Mouse (Mus musculus): ENCODE measurements at regions not wholly inside any gene's neighbourhood (a gene's known extent, or its start where the extent isn't known, plus 50 kb on each side); places are given as distances from the start of the nearest gene placed in this dataset.

GRCm38 (mm10) chr4:131401255-131401654 lies 436.8 kb downstream of the Ptpru start:
- Histone ChIP-seq H3K36me3 (ENCODE audit: control insufficient read depth, insufficient read depth, low read length, poor library complexity, severe bottlenecking) (no peaks in the 10 kb centered on the region), H3K9me3 (replicated peaks; ENCODE audit: control insufficient read depth, insufficient read depth, low read length, poor library complexity, severe bottlenecking) (no peaks in the 10 kb centered on the region), H3K4me3 (ENCODE audit: low read depth, low read length) (no peak overlapping the region), H3K27me3 (ENCODE audit: control insufficient read depth, insufficient read depth, low read length, poor library complexity, severe bottlenecking) (no peaks in the 10 kb centered on the region), H3K4me1 (ENCODE audit: control insufficient read depth, insufficient read depth, low read length) (no peaks in the 10 kb centered on the region), H3K27ac (ENCODE audit: insufficient read depth, low read length) (no peak overlapping the region), H3K9ac (ENCODE audit: low read depth, poor library complexity, severe bottlenecking) (no peak overlapping the region)
- TF ChIP-seq CTCF (IDR thresholded peaks at IDR 0.05; ENCODE audit: low read depth, low read length) (no peak), POLR2A (IDR thresholded peaks at IDR 0.05; ENCODE audit: insufficient read depth, low read length) (no peak)

GRCm38 (mm10) chr4:131405376-131406017 lies 432.6 kb downstream of the Ptpru start:
- H3K9ac ChIP-seq (ENCODE audit: low read depth, poor library complexity, severe bottlenecking), result no peak overlapping the region
- no peaks in the 10 kb centered on the region for H3K4me1 ChIP-seq (ENCODE audit: control insufficient read depth, insufficient read depth, low read length)
- H3K36me3 ChIP-seq (ENCODE audit: control insufficient read depth, insufficient read depth, low read length, poor library complexity, severe bottlenecking), result no peaks in the 10 kb centered on the region
- H3K4me3 ChIP-seq (ENCODE audit: low read depth, low read length), result no peak overlapping the region
- TF ChIP-seq POLR2A (IDR thresholded peaks at IDR 0.05; ENCODE audit: insufficient read depth, low read length), result no peak
- no peak for TF ChIP-seq EP300 (IDR thresholded peaks at IDR 0.05; ENCODE audit: insufficient read depth, low read depth, low read length)
- TF ChIP-seq CTCF (IDR thresholded peaks at IDR 0.05; ENCODE audit: low read depth, low read length), result no peak
- H3K9me3 ChIP-seq (replicated peaks; ENCODE audit: control insufficient read depth, insufficient read depth, low read length, poor library complexity, severe bottlenecking), result no peaks in the 10 kb centered on the region
- no peaks in the 10 kb centered on the region for H3K27me3 ChIP-seq (ENCODE audit: control insufficient read depth, insufficient read depth, low read length, poor library complexity, severe bottlenecking)
- H3K27ac ChIP-seq (ENCODE audit: insufficient read depth, low read length), result no peak overlapping the region

- no peak overlapping the region for H3K9ac ChIP-seq (ENCODE audit: low read depth, poor library complexity, severe bottlenecking)
- no peak overlapping the region for H3K4me3 ChIP-seq (ENCODE audit: low read depth, low read length)
- no peaks in the 10 kb centered on the region for H3K9me3 ChIP-seq (replicated peaks; ENCODE audit: control insufficient read depth, insufficient read depth, low read length, poor library complexity, severe bottlenecking)
- TF ChIP-seq POLR2A (IDR thresholded peaks at IDR 0.05; ENCODE audit: insufficient read depth, low read length) (no peak), EP300 (IDR thresholded peaks at IDR 0.05; ENCODE audit: insufficient read depth, low read depth, low read length) (no peak), CTCF (IDR thresholded peaks at IDR 0.05; ENCODE audit: low read depth, low read length) (no peak)
- no peaks in the 10 kb centered on the region for H3K27me3 ChIP-seq (ENCODE audit: control insufficient read depth, insufficient read depth, low read length, poor library complexity, severe bottlenecking)
- no peaks in the 10 kb centered on the region for H3K36me3 ChIP-seq (ENCODE audit: control insufficient read depth, insufficient read depth, low read length, poor library complexity, severe bottlenecking)
- H3K4me1 ChIP-seq (ENCODE audit: control insufficient read depth, insufficient read depth, low read length), result no peaks in the 10 kb centered on the region
- no peak overlapping the region for H3K27ac ChIP-seq (ENCODE audit: insufficient read depth, low read length)
Observed at GRCm38 (mm10) chr4:131407464-131407863, 430.6 kb downstream of the Ptpru start.

- Histone ChIP-seq H3K4me3 (ENCODE audit: low read depth, low read length) (no peak overlapping the region), H3K27ac (ENCODE audit: insufficient read depth, low read length) (no peak overlapping the region), H3K36me3 (ENCODE audit: control insufficient read depth, insufficient read depth, low read length, poor library complexity, severe bottlenecking) (no peaks in the 10 kb centered on the region), H3K27me3 (ENCODE audit: control insufficient read depth, insufficient read depth, low read length, poor library complexity, severe bottlenecking) (no peaks in the 10 kb centered on the region), H3K9ac (ENCODE audit: low read depth, poor library complexity, severe bottlenecking) (no peak overlapping the region), H3K9me3 (replicated peaks; ENCODE audit: control insufficient read depth, insufficient read depth, low read length, poor library complexity, severe bottlenecking) (no peaks in the 10 kb centered on the region), H3K4me1 (ENCODE audit: control insufficient read depth, insufficient read depth, low read length) (no peaks in the 10 kb centered on the region)
- no peak for TF ChIP-seq CTCF (IDR thresholded peaks at IDR 0.05; ENCODE audit: low read depth, low read length)
- TF ChIP-seq POLR2A (IDR thresholded peaks at IDR 0.05; ENCODE audit: insufficient read depth, low read length), result no peak
- no peak for TF ChIP-seq EP300 (IDR thresholded peaks at IDR 0.05; ENCODE audit: insufficient read depth, low read depth, low read length)
Observed at GRCm38 (mm10) chr4:131408644-131409043, 429.4 kb downstream of the Ptpru start.

- Histone ChIP-seq H3K9ac (ENCODE audit: low read depth, poor library complexity, severe bottlenecking) (no peak overlapping the region), H3K36me3 (ENCODE audit: control insufficient read depth, insufficient read depth, low read length, poor library complexity, severe bottlenecking) (no peaks in the 10 kb centered on the region), H3K4me3 (ENCODE audit: low read depth, low read length) (no peak overlapping the region), H3K27me3 (ENCODE audit: control insufficient read depth, insufficient read depth, low read length, poor library complexity, severe bottlenecking) (no peaks in the 10 kb centered on the region), H3K27ac (ENCODE audit: insufficient read depth, low read length) (no peak overlapping the region), H3K4me1 (ENCODE audit: control insufficient read depth, insufficient read depth, low read length) (no peaks in the 10 kb centered on the region), H3K9me3 (replicated peaks; ENCODE audit: control insufficient read depth, insufficient read depth, low read length, poor library complexity, severe bottlenecking) (no peaks in the 10 kb centered on the region)
- TF ChIP-seq POLR2A (IDR thresholded peaks at IDR 0.05; ENCODE audit: insufficient read depth, low read length) (no peak), CTCF (IDR thresholded peaks at IDR 0.05; ENCODE audit: low read depth, low read length) (peak; percentile 85), EP300 (IDR thresholded peaks at IDR 0.05; ENCODE audit: insufficient read depth, low read depth, low read length) (no peak)
Observed at GRCm38 (mm10) chr4:131409805-131410204, 428.3 kb downstream of the Ptpru start.

- Histone ChIP-seq H3K4me1 (ENCODE audit: control insufficient read depth, insufficient read depth, low read length) (no peaks in the 10 kb centered on the region), H3K9ac (ENCODE audit: low read depth, poor library complexity, severe bottlenecking) (no peak overlapping the region), H3K4me3 (ENCODE audit: low read depth, low read length) (no peak overlapping the region), H3K9me3 (replicated peaks; ENCODE audit: control insufficient read depth, insufficient read depth, low read length, poor library complexity, severe bottlenecking) (no peaks in the 10 kb centered on the region), H3K27ac (ENCODE audit: insufficient read depth, low read length) (no peak overlapping the region), H3K27me3 (ENCODE audit: control insufficient read depth, insufficient read depth, low read length, poor library complexity, severe bottlenecking) (no peaks in the 10 kb centered on the region), H3K36me3 (ENCODE audit: control insufficient read depth, insufficient read depth, low read length, poor library complexity, severe bottlenecking) (no peaks in the 10 kb centered on the region)
- no peak for TF ChIP-seq EP300 (IDR thresholded peaks at IDR 0.05; ENCODE audit: insufficient read depth, low read depth, low read length)
- TF ChIP-seq CTCF (IDR thresholded peaks at IDR 0.05; ENCODE audit: low read depth, low read length), result no peak
- TF ChIP-seq POLR2A (IDR thresholded peaks at IDR 0.05; ENCODE audit: insufficient read depth, low read length), result no peak
Observed at GRCm38 (mm10) chr4:131411936-131412335, 426.2 kb downstream of the Ptpru start.

Measured in ES-Bruce4 (cell line).